Mouse (Mus musculus) layer of hippocampus, postnatal 14 days (tissue): Measurements from ENCODE around the gene Serf1. TPM values are rescaled to one million over a fixed set of nuclear protein-coding genes. Genes with fewer than 3 reads are reported as not detected.

ENCODE experiments used
- total RNA-seq, 2 experiments: library from RNA; stranded (reverse); gene quantifications; 2 replicates each; pipeline ENCODE4 v1.2.3; 2021

The Serf1 gene
- total RNA-seq, 2 experiments from 2014 or later = 29.5 to 32.6 TPM

Other genes starting within 250 kb of the Serf1 start
- 1 to 10 TPM; 1.7 to 3.0 TPM for gene Cartpt, start 206.9 kb upstream of the Serf1 start, total RNA-seq
- gene Mccc2, start 92.4 kb upstream of the Serf1 start, total RNA-seq = 10 to 100 TPM; 31.2 to 34.0 TPM
- gene Bdp1, start 3.9 kb upstream of the Serf1 start, total RNA-seq = 10 to 100 TPM; 30.9 to 31.4 TPM
- gene Smn1, start 16.8 kb downstream of the Serf1 start, total RNA-seq = 10 to 100 TPM; 33.3 to 34.6 TPM
- gene Naip2, start 94.1 kb downstream of the Serf1 start, total RNA-seq = under 1 TPM; 0.25 to 0.31 TPM
- under 1 TPM; 0.28 to 0.33 TPM for gene Naip5, start 138.3 kb downstream of the Serf1 start, total RNA-seq
- gene Naip6, start 209.7 kb downstream of the Serf1 start, total RNA-seq = under 1 TPM; 0.19 to 0.21 TPM